Mouse (Mus musculus) cerebellum, adult 2 months (tissue): ENCODE data around the gene Grm8.

Source experiments
- CTCF ChIP-seq: fragments of 200-500 bp; IDR thresholded peaks from 2 replicates; pipeline ENCODE4 v1.5.1; 2011; ENCODE audit warnings: low read depth, mild to moderate bottlenecking, control low read depth, low read length, moderate library complexity, borderline replicate concordance; ENCODE audit not compliant: insufficient read depth
- POLR2A ChIP-seq: fragments of 200-500 bp; IDR thresholded peaks from 2 replicates; pipeline ENCODE4 v1.6.1; 2011; ENCODE audit warnings: low read length, control low read depth, borderline replicate concordance; ENCODE audit not compliant: insufficient read depth

- TF ChIP-seq CTCF = no peak
- no peak for TF ChIP-seq POLR2A
These were observed 726.5 kb downstream of the Grm8 start for GRCm38 (mm10) chr6:27408473-27408872.
